Mouse (Mus musculus) cerebellum, adult 11 months (tissue): ENCODE measurements around the gene Syt12.

Experiments
- DNase-seq: peaks from one replicate; pipeline ENCODE4 v3.0.0; 2022

Gene Syt12

DNA sequence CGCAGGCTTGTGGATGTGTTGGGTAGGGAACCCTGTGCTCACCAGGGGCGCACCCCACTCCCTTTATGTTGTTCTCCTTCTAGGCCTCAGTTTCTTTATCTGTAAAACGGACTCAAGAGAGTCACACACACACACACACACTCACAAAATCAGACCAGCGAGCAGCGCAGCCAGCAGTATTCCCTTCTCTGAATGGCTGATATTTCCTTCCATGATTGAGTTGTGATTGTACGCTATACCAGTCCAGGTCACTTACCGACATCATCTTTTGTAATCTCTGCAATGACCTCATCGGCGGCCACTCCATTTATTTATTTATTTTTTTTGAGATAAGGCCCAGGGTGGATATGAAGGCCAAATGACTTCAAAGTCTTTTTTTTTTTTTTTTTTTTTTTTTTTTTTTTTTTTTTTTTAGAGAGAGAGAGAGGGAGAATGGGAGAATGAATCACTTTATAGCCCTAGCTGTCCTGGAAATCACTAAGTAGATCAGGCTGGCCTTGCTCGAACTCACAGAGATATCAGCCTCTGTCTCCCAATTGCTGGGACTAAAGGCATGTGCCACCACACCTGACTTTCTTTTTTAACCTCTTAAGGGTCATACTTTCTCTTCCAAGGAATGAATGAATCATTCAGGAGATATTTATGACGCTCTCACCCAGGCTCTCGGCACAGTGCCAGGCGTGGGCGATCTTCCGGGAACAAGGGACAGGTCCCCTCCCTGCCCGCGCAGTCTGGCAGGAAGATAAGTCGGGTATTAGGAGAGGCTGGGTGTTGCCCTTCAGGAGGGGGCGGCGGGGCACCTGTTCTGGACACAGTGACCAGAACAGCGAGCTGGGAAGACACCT is at the start of gene Syt12:
TSS of gene Syt12 (minus strand) at position 103 of the 845 bp plus-strand sequence.
- peak; percentile 82 for DNase-seq

DNA sequence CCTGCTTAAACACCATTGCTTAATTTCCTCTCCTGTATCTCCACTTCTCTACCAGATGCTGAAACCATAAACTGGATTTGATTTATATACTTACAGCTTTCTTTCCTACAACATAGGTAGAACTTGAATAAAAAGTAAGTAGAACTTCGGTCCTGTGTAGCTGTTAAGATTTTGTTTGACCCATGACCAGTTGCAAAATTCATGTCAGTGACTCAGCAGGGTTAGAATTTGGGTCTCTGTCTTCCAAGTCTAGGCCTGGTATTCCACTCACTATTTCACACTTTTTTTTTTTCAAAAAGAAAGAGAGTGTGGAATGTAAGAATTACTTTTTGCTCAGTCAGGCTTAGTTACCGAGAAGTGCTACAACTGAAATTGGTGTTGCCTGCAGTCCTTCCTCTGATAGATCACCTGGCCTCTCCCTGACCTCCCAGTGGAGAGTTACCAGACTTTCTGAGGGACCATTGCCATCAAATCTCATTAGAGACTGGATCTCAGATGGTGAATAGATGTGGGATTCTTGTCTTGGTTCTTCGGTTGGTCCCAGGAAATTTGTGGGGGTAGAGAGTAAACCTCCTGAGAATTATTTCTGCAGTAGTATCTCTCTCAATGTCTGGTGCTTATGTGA is 44.3 kb upstream of the Syt12 start:
- no peak for DNase-seq

GRCm38 (mm10) chr19:4517483-4517882 is 40.2 kb upstream of the Syt12 start:
- DNase-seq = no peak

DNA sequence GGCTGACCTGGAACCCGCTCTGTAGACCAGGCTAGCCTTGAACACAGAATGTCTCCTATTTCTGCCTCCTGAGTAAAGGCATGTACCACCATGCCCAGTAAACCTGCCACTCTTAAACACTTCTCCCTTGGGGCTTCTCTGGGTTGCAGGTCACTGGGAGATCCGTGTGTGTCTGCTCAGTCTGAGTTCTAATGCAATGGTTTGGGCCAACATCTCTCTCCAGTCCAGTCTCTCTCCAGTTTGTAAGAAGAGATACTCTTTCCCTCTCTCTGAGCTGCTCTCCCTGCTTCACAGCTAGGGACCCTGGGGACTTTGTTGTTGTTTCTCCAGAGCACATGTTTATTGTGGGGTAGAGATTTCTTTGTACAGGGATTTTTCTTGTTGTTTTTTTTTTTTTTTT is 39.0 kb upstream of the Syt12 start:
- DNase-seq = no peak

DNA sequence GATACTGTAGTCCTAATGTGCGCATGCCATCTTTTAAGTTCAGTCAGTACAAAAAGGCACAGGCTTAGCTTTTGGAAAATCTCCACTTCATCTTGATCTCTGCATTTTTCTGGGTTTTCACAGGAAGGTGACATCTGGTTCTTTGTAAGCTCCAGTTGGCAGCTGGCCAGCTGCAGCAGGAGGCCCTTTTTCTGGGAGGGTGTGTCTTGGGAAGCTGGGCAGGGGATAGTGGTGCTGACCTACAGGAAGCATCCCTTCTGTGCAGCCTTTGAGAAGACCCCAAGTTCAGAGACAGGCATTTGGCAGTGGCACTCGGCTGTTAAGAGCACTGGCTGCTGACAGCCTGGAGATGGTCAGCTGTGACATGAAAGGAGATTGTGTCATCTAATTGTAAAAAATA is 38.5 kb upstream of the Syt12 start:
- DNase-seq = peak; percentile 27

GRCm38 (mm10) chr19:4513236-4513858 is 36.1 kb upstream of the Syt12 start:
- DNase-seq = no peak

DNA sequence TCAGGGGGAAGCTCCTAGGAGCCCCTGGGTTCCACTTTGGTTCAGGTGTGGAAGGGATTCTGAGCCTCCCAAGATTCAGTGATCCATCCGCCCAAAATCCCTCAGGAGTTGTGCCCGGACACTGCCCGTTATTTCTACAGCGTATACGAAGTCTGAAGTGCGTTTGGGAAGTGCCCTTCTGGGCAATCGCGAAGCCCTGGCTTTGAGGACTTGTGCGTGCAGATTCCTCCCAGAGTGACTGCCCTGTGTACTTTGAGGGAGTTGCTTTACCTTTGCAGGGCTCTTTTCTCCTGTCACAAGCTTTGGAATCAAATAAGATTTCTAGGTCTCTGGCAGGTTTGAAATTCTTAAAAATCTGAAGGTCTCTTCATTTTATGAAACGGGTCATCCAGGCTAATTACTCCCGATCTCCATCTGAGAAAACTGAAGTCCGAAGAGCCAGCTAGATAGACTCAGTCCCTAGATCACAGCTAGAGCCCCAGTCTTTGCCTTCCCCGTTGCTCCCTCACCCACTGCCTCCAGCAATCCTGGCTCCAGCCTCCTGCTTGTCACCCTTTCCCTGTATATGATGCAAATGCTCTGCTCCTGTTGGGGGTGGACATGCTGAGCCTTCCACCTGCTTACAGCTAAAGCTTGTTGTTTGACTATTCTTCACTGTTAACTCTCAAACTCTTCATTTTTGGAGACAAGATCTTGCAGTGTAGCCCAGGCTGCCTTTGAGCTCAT is 34.0 kb upstream of the Syt12 start:
- no peak for DNase-seq

GRCm38 (mm10) chr19:4509986-4510963 is 33.0 kb upstream of the Syt12 start, which contains the start of gene Pcx:
Gene Pcx (plus strand): TSS chr19:4510472.
- peak; percentile 100 for DNase-seq

DNA sequence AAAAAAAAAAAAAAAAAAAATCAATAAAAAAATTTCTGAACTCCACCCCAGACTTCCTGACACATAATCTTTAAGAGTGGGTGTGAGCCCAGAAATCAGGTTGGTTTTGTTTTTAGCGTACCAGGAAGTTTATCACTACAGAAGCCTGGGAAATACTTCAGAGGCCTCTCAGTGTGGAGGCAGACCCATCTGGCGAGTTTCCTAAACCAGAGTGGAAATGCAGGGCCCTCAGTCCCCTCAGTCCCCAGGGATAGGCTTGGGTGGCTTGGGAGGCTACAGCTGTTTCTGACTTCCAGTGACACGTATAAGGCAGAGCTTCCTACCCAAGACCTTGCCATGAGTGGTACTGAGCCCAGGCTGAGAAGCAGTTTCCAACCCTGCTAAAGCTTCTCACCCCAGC is 30.5 kb upstream of the Syt12 start:
- no peak for DNase-seq

- no peak for DNase-seq
Observed at GRCm38 (mm10) chr19:4504830-4505229, 27.6 kb upstream of the Syt12 start.

GRCm38 (mm10) chr19:4502701-4503100 is 25.5 kb upstream of the Syt12 start:
- no peak for DNase-seq

GRCm38 (mm10) chr19:4498062-4498933 is 21.1 kb upstream of the Syt12 start, which contains the start of gene 2010003K11Rik:
Gene 2010003K11Rik (minus strand): TSS chr19:4498583.
- no peak for DNase-seq

DNA sequence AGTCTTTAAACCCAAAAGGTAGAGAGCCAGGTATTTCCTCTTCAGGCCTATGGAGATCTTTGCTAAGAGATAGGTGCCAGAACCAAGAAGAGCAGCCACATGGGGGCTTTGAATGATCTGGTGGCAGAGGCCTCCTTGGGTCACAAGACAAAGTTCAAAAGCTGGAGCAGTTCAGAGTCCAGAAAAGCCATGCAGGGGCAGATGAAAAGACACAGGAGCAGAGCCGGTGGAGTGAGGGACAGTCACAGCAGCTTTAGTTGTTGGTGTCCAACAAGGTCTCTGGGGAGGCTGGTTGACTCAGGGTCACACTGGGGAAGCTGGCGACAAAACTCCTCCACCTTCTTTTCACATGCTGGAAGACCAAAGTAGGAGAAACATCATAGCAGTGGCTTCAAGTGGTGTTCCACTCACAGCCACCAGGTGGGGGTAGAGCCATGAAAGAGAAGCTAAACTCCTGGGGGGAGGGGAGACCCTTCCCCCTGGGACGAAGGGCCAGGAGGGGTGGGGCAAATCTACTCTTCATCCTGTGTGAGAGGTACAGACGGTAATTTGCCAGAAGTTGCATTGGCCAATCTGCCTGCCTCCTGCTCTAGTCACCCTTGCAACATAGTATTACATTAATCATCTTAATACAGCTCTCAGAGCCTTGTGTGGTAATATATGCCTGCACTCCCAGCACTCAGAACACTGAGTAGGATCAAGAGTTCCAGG is 20.2 kb upstream of the Syt12 start:
- peak; percentile 68 for DNase-seq

GRCm38 (mm10) chr19:4496535-4497262 is 19.5 kb upstream of the Syt12 start:
- DNase-seq = peak; percentile 44

DNA sequence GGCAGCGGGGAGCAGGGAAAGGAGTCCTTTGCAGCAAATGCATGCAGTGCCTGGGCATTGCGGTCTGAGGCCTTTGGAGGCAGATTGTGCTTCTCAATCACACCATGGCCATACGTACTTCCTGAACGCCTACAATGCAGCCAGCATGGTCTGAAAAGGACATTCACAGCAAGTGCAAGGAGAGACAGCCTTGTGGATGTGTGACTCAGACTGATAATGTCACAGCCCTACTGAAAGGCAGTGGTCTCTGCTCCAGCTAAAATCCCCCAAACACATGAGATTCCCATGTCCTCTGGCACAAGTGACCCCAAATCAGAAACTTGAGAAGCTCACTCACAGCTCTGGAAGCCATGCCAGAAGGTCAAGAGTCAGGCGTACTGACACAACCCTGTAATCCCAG is 18.6 kb upstream of the Syt12 start:
- no peak for DNase-seq

DNA sequence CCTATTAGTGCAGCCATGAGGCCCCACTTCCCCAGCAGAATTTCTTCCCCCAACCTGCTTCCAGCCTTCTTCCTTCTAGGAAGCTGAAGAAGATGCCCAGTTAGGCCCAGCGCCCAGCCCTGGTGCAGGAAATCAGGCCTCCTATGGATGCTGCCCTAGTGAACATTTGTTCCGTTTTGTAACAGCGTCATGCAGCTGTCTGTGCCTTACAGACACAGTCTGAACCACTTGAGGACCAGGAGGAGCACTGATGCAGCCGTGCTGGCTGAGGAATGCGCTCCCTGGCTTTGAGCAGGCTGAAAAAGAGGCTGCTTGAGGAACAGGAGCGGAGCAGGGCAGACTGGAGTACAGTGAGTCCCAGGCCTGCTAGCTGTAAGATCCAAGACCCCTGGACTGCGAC is 17.5 kb upstream of the Syt12 start:
- no peak for DNase-seq

DNA sequence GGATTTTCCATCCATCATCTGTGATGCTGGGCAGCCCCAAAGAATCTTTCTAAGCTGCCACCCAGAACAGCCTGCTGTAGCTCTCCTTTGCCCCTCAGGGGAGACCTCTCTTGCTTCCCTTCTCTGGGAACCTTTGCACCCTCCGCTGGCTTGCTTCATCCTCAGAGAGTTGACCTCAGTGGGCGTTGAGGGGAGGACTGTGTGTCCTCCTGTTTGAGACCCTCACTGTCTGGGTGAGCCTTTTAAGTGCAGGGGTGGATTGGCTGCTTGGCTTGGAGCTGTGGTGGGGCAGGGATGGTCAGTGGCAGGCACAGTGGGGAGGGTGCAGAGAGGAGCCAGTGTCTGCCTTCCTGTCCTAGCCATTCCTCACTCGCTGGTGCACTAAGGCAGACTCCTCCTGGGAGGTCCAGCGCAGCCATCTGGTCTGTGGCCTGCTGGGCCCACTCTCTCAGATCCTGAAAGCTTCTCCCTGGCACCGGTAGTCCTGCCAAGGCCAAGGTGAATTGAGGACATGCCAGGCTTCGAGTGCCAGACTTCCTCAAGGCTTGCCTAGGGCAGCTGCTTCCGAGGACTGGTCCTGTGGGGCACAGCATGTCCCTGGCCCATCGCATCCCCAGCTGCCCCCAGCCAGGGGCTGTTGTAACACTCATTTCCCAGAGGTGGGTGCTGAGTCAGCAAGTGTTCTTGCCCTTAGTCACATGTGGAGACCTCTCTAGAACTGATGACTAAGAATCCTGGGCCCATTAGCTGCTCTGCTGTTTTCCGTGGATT is 15.5 kb upstream of the Syt12 start:
- peak; percentile 95 for DNase-seq

- no peak for DNase-seq
Observed at GRCm38 (mm10) chr19:4491080-4491695, 13.9 kb upstream of the Syt12 start.
